Mouse (Mus musculus) right cerebral cortex, postnatal 14 days (tissue): ENCODE data around the gene Got1.
"Not testable (repeated sequence)": the region's sequence is repeated elsewhere in the genome, so short reads cannot be mapped to it uniquely, and the experiment has no call there.

Experiments used
- DNase-seq: peaks from one replicate; pipeline ENCODE4 v3.0.0; 2022

Gene Got1

GRCm38 (mm10) chr19:43520402-43520801, 4.0 kb downstream of the Got1 start:
- DNase-seq, result no peak

GRCm38 (mm10) chr19:43519226-43519625, 5.2 kb downstream of the Got1 start:
- DNase-seq, result peak; percentile 17

DNA sequence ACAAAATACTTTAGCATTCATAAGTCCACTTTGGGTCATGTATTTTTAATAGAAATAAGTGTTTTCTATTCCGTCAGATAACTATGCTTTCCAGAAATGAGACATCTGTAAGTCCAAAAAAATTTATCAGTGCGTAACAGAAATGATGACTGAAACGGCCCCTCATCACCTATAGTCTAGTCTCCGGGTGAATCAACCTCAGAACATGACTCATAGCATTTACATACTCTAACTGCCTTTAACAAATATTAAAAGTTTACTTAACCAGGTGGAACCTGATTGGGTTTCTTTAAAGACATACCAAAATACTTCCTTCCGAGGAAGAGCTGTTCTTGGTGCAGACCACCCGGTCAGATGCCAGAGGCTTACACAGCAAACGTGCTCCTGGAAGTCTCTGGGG, 6.1 kb downstream of the Got1 start:
- no peak for DNase-seq

DNA sequence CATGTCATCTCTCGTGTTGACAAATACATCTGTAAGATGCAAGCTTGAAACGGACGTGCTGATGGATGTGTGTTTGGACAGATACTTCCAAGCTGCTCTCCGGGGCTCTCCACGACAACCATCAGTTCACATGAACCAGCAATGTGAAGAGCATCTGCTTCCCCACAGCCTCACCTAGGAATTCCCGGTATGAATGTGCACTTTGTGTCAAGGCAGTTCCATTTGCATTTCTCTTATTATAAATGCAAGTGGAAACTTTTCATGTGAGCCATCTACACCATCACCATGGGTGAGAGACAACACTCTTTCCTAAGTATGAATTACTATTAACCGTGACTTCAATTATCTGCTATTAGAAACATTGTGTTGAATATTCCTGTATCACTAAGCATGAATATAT, 6.6 kb downstream of the Got1 start:
- no peak for DNase-seq

- no peak for DNase-seq
Observed at GRCm38 (mm10) chr19:43517320-43517719, 7.1 kb downstream of the Got1 start.

DNA sequence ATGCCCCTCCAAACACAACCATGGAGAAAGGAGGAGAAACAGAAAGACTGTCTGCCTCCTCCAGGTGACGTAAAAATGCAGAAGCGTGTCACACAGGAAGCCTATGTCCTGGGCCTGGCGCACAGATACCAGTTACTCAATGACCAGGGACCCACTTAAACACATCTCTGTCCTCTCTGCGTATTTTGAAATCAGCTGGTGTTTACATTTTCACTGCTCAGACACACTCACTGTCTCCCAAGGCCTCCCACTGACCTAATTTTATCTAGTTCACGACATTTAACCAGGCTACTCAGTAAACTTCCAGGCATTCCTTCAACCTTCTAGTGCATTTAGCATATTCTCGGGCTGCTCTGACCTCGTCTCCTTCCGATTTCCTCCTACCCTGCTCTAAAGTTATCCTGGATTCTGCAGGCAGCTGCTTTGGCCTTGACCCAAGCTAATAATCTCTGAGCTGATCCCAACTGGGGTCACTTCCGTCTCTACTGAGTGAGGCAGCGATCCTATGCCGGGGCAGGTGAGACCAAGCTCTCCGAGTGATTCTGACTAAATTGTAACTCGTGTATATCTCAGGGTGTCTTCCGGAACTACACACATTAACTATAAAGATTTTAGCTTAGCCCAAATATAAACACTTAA, 7.9 kb downstream of the Got1 start:
- DNase-seq, result no peak

DNA sequence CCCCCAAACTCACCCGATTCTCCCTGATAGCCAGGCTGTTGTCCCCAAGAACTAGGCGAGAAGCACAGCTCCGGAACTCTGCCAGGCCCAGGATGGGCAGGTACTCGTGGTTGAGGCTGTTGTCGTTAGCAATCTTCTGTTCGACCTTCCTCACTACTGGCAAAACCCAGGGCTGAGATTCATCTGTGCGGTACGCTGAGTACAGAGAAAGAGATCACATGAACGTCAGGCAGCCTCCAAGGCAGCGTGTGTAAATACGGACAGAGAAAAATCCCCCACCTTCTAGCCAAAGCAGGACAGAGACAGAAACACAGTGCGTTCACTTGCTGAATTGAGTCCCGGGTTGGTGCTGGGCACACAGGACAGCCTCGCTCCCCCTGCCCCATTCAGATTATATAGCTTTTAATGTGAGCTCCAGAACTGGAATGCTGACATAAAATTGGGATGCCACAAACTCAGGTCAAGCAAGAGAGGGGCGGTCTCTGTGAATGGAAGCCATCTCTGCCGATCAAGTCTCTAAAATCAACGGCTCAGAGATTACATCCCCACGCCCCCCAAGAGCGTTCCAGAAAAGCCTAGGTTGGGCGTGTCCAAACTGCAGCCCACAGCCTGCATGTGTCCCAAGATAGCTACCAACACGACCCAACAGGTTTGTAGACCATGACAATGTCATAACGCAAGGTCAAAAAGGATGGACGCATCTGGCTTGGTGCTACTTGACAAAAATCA, 8.6 kb downstream of the Got1 start:
- DNase-seq, result no peak

- DNase-seq, result no peak
Observed at GRCm38 (mm10) chr19:43513874-43514273, 10.5 kb downstream of the Got1 start.

GRCm38 (mm10) chr19:43511621-43512620, 12.5 kb downstream of the Got1 start:
- DNase-seq, result no peak

DNA sequence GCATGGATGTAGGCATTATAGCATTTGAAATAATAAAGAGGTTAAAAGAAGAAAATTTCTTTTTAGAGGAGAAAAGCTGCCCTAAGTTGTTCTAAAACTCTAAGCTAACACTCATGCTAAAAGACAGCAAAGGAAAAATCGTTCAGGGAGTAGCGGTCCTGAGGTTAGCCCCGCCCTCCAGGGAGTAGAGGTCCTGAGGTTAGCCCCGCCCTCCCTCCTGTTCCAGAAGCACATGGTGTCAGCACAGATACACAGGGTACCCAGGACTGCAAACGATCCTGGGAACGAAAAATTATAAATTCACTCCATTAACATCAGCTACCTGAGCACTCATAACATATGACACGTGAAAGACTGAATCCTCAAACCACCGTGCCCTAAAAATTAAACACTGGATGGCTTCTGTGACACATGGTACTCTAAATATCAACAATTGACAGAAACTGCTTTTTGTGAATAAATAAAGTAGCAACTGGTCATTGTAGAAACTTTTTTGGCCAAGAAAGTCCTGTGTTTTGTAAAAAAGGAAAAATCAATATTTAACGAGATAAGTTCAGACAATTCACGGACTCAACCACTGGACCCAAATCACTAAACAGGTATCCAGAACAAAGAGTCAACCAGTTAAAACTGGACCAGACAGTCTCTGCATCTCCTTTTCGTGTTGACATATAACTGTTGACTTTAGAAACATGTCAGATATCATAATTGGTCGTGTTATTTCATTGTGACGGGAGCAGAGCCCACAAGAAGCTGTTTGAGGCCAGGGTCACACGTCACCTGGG, 13.8 kb downstream of the Got1 start:
- no peak for DNase-seq

- no peak for DNase-seq
Observed at GRCm38 (mm10) chr19:43505441-43505840, 19.0 kb downstream of the Got1 start.

DNA sequence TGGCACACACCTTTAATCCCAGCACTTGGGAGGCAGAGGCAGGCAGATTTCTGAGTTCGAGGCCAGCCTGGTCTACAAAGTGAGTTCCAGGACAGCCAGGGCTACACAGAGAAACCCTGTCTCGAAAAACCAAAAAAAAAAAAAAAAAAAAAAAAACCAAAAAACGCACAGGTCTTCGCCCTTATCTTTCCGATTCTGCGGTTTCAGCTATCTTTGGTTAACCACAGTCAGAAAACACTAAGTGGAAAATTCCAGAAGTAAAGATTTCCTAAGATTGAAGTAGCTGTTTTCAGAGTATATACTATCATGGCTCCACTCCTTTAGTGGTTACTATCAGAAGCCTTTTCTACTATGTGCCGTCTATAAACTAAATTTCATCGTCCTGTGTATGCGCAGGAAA, 20.8 kb downstream of the Got1 start:
- not testable (repeated sequence) for DNase-seq

DNA sequence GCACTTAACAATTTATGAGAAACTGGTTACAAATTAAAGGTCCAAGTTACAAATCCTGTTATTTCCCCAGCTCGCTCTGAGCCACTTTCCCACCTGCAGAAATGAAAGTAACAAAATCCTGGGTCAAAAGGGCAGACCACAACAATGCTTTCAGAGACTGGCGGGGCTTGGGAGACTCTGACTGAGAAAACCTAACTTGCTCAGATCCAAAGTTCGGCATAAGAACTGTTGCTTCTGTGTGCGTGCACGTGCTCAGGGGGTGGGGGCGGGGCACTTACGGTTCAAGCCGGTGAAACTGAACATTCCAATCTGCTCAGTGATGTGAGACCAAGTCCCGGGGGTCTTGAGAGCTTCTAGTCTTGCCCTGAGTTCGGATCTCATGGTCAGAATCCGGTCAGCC, 21.8 kb downstream of the Got1 start:
- no peak for DNase-seq

GRCm38 (mm10) chr19:43498874-43499273, 25.5 kb downstream of the Got1 start:
- no peak for DNase-seq

GRCm38 (mm10) chr19:43497440-43497839, 27.0 kb downstream of the Got1 start:
- DNase-seq, result no peak

DNA sequence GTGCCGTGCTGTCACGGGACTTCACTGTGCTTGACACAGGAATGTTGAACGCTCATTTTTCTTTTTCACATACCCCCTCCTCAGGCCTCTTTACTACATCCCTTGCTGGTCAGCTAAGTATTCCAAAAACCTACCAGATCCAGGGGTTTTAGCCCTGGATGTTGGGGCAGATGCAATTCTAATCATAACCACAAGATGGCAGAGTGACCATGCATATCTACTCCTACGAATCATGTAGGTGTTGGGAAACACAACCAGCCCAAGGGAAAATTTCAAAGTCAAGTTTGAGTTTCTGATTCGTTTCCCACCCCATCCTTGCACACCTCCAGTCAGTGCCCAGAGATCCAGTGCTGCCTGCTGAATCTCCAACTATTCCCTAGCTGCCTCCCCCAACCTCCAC, 28.6 kb downstream of the Got1 start:
- DNase-seq, result peak; percentile 37

GRCm38 (mm10) chr19:43494914-43495313, 29.5 kb downstream of the Got1 start:
- no peak for DNase-seq

DNA sequence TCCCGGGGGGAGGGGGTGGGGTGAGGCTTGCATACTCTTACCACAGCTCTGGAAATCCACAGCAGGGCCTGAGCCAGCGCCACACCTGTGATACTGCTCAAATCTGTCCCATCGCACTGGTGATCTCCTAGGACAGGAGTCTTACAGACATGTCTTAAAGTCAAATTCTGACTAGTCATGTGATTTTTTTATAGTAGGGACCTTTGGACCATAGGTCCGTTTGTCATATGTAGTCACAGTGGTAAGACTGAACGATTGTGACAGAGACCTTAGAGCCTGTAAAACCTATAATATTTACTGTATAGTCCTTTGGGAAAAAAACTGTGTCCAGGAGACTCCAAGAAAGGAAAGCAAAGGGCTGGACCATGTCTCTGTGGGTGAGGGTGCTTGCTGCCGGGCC, 30.5 kb downstream of the Got1 start:
- DNase-seq, result no peak

DNA sequence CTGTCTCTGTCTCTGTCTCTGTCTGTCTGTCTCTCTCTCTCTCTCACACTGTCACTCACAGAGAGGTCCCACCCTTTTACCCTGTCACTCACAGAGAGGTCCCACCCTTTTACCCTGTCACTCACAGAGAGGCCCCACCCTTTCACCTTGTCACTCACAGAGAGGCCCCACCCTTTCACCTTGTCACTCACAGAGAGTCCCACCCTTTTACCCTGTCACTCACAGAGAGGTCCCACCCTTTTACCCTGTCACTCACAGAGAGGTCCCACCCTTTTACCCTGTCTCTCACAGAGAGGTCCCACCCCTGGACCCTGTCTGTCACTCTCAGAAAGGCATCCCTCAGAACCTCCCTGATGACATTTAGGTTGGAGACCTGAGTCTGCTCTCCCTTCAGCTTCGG, 31.1 kb downstream of the Got1 start:
- DNase-seq, result not testable (repeated sequence)

DNA sequence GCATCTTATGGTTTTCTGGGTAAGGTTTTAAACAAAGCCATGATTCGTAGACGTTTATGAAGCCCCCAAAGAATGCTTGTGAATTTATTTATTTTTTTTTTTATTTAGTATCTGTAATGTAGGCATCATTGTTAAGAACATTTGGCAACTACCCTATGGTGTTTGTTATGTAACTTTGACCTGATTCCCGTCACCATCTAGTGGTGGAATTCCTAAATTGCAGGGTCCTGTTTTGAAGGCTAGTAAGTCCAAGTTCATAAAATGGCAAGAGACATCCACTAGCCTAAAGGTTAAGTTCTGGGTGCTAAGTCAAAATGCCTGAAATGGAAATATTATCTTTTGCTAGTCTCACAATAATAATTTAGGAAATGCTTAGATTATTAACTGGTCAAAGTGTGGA, 37.0 kb downstream of the Got1 start:
- DNase-seq, result no peak

GRCm38 (mm10) chr19:43480512-43480911, 43.9 kb downstream of the Got1 start:
- no peak for DNase-seq

- no peak for DNase-seq
Observed at GRCm38 (mm10) chr19:43479431-43479830, 45.0 kb downstream of the Got1 start.

DNA sequence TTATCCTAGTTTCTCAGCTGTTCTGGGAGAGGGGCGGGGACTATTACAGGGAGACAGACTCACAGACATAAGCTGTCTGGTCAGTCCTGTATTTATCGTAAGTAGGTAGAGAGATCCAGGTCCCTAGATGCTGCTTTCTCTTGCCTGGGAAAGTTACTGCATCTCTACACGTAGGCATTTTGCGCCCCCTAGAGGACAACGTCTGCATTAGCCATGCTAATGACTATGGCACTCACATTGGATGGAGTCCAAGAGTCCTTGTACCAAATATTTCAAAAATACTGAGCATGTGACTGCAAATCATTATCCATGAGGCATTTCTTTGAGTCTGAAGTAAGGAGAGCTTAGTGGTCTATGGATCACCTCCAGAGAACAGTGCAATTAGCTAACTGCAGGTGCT, 45.5 kb downstream of the Got1 start:
- peak; percentile 78 for DNase-seq
